Mouse (Mus musculus) liver, embryonic 14.5 days (tissue): Measurements from ENCODE around the gene Paqr4. TPM values are rescaled to one million over a fixed set of nuclear protein-coding genes. Genes with fewer than 3 reads are reported as not detected.
"Not testable (repeated sequence)": the region's sequence is repeated elsewhere in the genome, so short reads cannot be mapped to it uniquely, and the experiment has no call there.

ENCODE experiments used
- ATAC-seq: fragments of 200-750 bp; cut with Nextera tagmentation; 2 replicates; pipeline ENCODE4 v1.8.0; 2017; ENCODE audit warnings: moderate number of reproducible peaks, mild to moderate bottlenecking, moderate library complexity; ENCODE audit not compliant: insufficient read depth
- DNase-seq, 3 experiments: peaks; one replicate each; pipeline ENCODE4 v3.0.0-alpha.2; 2012 to 2013; ENCODE audit warnings: low read depth in 3 of 3, low spot score in 3 of 3
- H3K27ac ChIP-seq: fragments of 300-500 bp; sonication (generic); 2 replicates; pipeline ENCODE4 v1.5.1; 2014; ENCODE audit warnings: moderate library complexity, mild to moderate bottlenecking, control low read depth, inconsistent platforms
- H3K27me3 ChIP-seq: fragments of 300-500 bp; sonication (generic); 2 replicates; pipeline ENCODE4 v1.6.1; 2014; ENCODE audit warnings: mild to moderate bottlenecking, low read length, moderate library complexity; ENCODE audit not compliant: control insufficient read depth, insufficient read depth
- H3K36me3 ChIP-seq: fragments of 300-500 bp; sonication (generic); replicated peaks from 2 replicates; pipeline ENCODE4 v1.6.1; 2014; ENCODE audit warnings: low read depth; ENCODE audit not compliant: control insufficient read depth, insufficient read depth
- H3K4me1 ChIP-seq, 2 experiments: fragments of 200-500 bp in 1 of 2; fragments of 300-500 bp in 1 of 2; sonication (generic) in 1 of 2; replicated peaks; 2 replicates each; pipeline ENCODE4 v1.6.1; 2012 to 2014; ENCODE audit warnings: antibody characterized with exemption in 1 of 2, inconsistent platforms in 1 of 2, low read length in 1 of 2; ENCODE audit not compliant: control insufficient read depth in 2 of 2, insufficient read depth in 2 of 2
- H3K4me2 ChIP-seq: fragments of 300-500 bp; sonication (generic); 2 replicates; pipeline ENCODE4 v1.6.1; 2014; ENCODE audit warnings: low read depth, mild to moderate bottlenecking, control low read depth, moderate library complexity
- H3K4me3 ChIP-seq, 2 experiments: fragments of 200-500 bp in 1 of 2; fragments of 300-500 bp in 1 of 2; sonication (generic) in 1 of 2; 2 replicates each; pipeline ENCODE4 v1.5.1; 2012 to 2014; ENCODE audit warnings: low read depth in 2 of 2, low read length in 2 of 2, mild to moderate bottlenecking in 2 of 2, control low read depth in 1 of 2, inconsistent platforms in 1 of 2, moderate library complexity in 1 of 2; ENCODE audit not compliant: insufficient read depth in 1 of 2
- H3K9ac ChIP-seq: fragments of 300-500 bp; sonication (generic); replicated peaks from 2 replicates; pipeline ENCODE4 v1.6.1; 2014; ENCODE audit warnings: mild to moderate bottlenecking, control low read depth, moderate library complexity
- H3K9me3 ChIP-seq: fragments of 300-500 bp; sonication (generic); 2 replicates; pipeline ENCODE4 v1.6.1; 2016; ENCODE audit warnings: low read length, mixed read lengths; ENCODE audit not compliant: control insufficient read depth
- CTCF ChIP-seq: IDR thresholded peaks from 2 replicates; pipeline ENCODE4 v1.5.1; 2016; ENCODE audit warnings: antibody characterized with exemption, low read depth, control low read depth
- EP300 ChIP-seq: IDR thresholded peaks from 2 replicates; pipeline ENCODE4 v1.6.1; 2016; ENCODE audit warnings: antibody characterized with exemption, low read depth
- WGBS: fragments of 180-500 bp; shearing (Covaris S2); extraction: QIAGEN DNeasy Blood & Tissue Kit; methylation state at CpG from one replicate; pipeline ENCODE4 v1.1.7; 2014; ENCODE audit not compliant: insufficient replicate concordance; 5-methylcytosine and 5-hydroxymethylcytosine counted together
- polyA plus RNA-seq, 2 experiments: library from polyadenylated mRNA; depleted of rRNA in 1 of 2; stranded (reverse) in 1 of 2; unstranded in 1 of 2; fragments of >200 nt; fragmentation: Nextera tagmentation in 1 of 2; extraction: Ambion mirVana in 1 of 2; gene quantifications; 2 replicates each; pipeline versions ENCODE4 v1.2.1 to v1.2.3; 2012 to 2014

Paqr4 gene
- polyA plus RNA-seq, 2 experiments, result 3.6 to 6.4 TPM

DNA sequence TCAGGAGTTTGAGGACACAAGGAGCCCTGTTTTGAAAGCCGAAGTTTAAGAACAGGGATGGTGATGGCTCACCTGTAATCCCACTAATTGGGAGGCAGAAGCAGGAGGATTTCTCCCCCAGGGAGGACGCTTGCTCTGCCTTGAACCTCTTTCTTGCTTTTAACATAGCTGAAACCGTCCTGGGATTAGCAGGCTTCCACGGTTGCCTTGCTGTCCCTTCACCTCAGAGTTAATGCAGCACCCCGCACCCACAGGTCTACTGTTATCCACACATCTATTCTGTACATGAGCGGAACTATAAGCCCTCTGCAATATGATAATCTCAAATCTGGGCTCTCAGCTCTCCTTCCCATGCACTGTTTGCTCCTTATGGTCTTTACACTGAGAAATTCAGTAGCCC is 33.0 kb upstream of the Paqr4 start:
- TF ChIP-seq EP300 (no peak), CTCF (no peak)
- no peak for ATAC-seq
- no peaks in the 10 kb centered on the region for H3K36me3 ChIP-seq
- H3K9me3 ChIP-seq, result no peaks in the 10 kb centered on the region
- no peak overlapping the region for H3K27ac ChIP-seq
- H3K9ac ChIP-seq, result no peak overlapping the region
- no peak overlapping the region for H3K4me3 ChIP-seq
- peaks cover 7 to 9% of the 10 kb centered on the region in 2 experiments for H3K4me1 ChIP-seq
- no peak for DNase-seq
- WGBS, result 55% methylated on average over 6 of the region's 6 CpGs
- no peaks in the 10 kb centered on the region for H3K27me3 ChIP-seq
- no peak overlapping the region for H3K4me2 ChIP-seq

DNA sequence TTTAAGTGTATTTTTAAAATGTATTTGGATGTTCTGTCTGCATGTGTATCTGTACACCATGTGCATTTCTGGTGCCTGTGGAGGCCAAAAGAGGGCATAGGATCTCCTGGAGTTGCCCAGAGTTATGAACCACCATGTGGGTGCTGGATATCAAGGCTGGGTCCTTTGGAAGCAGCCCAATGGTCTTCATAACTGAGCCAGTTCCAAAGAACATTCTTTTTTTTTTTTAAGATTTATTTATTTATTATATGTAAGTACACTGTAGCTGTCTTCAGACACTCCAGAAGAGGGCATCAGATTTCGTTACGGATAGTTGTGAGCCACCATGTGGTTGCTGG is 31.5 kb upstream of the Paqr4 start:
- not testable (repeated sequence) for H3K4me1 ChIP-seq

DNA sequence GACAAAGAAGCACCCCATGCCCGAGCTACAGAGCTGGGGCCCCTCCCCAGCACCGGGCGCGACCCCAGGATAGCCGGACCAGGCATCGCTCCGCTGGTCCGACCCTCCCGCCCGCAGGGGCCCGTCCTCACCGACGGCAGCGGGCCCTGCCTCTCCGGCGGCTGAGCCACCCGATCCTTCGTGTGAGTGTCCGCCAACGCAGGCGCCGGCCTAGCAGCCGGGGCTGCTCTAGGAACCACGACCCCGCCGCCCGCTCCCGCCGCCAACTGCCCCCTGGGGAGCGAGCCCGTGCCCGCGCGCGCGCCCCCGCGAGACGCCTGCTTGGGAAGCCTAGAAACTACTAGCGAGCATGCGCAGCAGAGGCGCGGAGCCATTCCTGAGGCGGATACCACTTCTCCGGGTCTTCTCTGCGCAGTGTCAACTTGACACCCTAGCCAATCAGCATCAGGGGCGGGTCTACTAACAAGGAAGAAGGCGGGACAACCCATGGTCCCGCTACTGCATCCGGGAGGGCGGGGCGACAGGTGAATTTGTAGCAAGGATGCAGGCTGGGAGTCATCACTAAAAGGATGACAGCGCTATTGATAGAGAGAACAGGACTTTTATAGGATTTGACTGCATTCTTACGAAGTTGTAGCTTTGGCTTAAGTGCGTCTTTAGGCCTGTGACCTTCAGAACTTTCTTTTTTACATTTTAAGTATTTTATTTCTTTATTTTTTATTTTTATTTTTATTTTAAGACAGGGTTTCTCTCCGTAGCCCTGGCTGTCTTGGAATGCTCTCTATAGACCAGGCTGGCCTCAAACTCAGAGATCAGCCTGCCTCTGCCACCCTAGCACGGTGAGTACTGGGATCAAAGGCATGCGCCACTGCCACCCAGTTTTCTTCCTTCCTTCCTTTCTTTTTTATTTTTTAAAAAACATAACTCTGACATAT is 30.9 kb upstream of the Paqr4 start, which contains the start of gene Flywch1:
Gene Flywch1, minus strand, starts transcription at position 319 of the 935 bp plus-strand sequence.
- Histone ChIP-seq H3K9me3 (no peaks in the 10 kb centered on the region), H3K36me3 (no peaks in the 10 kb centered on the region), H3K9ac (peak within 1 kb of the TSS; percentile 74), H3K4me2 (peak within 1 kb of the TSS; percentile 91), H3K4me3 (peak within 1 kb of the TSS; percentile 70 to 85), H3K27me3 (no peaks in the 10 kb centered on the region), H3K27ac (no peak within 1 kb of the TSS; the same call in 1 of the 2 replicates), H3K4me1 (peaks cover 7 to 9% of the 10 kb centered on the region in 2 experiments)
- WGBS, result 4% methylated on average over 57 of the region's 58 CpGs
- peak; percentile 96 to 98 (median 97) for DNase-seq
- TF ChIP-seq EP300 (peak; percentile 29), CTCF (no peak)
- peak; percentile 98 for ATAC-seq

More for the DNA sequence above, 31.5 kb upstream of the Paqr4 start:
- ATAC-seq, H3K27ac ChIP-seq, H3K9ac ChIP-seq, H3K27me3 ChIP-seq, DNase-seq, H3K9me3 ChIP-seq, H3K4me3 ChIP-seq, H3K36me3 ChIP-seq: not testable (repeated sequence)
- peak overlapping the region; percentile 91 for H3K4me2 ChIP-seq
- WGBS, result 56% methylated on average over 2 of the region's 2 CpGs

DNA sequence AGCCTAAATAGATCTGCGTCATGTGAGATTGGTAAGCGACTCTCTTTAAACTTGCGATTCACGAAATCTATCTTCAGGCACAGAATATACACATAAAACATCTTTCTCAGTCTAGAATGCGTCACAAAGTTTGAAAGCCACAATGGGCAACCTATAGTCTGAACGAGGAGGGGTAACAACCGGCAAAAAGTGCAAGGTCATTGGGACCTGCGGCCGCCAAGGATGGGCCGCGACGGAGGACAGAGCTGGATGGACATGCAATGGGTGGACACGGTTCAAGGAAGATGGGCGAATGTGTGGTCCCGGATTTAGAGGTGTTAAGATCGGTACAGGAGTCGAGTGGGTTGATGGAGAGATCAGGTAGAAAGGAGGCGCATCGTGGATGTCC is 30.2 kb upstream of the Paqr4 start:
- Histone ChIP-seq H3K27ac (no peak overlapping the region; the same call in 1 of the 2 replicates), H3K4me3 (peak overlapping the region; percentile 70 to 85), H3K27me3 (no peaks in the 10 kb centered on the region), H3K4me1 (peaks cover 7 to 9% of the 10 kb centered on the region in 2 experiments), H3K9me3 (no peaks in the 10 kb centered on the region), H3K36me3 (no peaks in the 10 kb centered on the region), H3K9ac (peak overlapping the region; percentile 74), H3K4me2 (peak overlapping the region; percentile 91)
- WGBS, result 3% methylated on average over 19 of the region's 19 CpGs
- TF ChIP-seq CTCF (no peak), EP300 (no peak)
- ATAC-seq, result peak; percentile 29
- no peak for DNase-seq

DNA sequence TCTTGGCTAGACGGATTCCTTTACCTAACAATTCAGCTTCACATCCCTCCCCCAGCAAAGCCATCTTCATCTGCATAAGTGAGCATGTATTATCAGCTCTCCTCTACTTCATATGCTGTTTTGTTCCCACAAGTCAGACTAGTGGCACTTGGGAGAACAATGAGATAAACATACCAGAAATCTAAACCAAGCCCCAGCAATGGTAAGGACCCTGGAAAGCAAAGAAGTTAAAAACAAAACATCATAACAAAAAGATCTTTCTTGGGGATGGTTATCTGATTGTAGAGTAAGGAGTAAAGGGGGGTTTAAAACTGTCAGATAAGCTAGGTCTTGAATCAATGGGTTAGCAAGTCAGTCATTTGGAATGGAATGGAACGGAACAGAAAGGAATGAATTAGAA is 29.8 kb upstream of the Paqr4 start:
- Histone ChIP-seq H3K9me3 (no peaks in the 10 kb centered on the region), H3K27ac (no peak overlapping the region), H3K4me3 (peak overlapping the region; percentile 70 to 85), H3K36me3 (no peaks in the 10 kb centered on the region), H3K27me3 (no peaks in the 10 kb centered on the region), H3K9ac (peak overlapping the region; percentile 74), H3K4me2 (peak overlapping the region; percentile 91), H3K4me1 (peaks cover 7 to 9% of the 10 kb centered on the region in 2 experiments)
- no peak for ATAC-seq
- 25% methylated on average over 2 of the region's 2 CpGs for WGBS
- DNase-seq, result no peak
- TF ChIP-seq EP300 (no peak), CTCF (no peak)
